Mouse (Mus musculus) mouse embryonic stem cell (cell line): ENCODE measurements around the gene Nrcam.

Experiments used
- in situ Hi-C, 2 experiments: fragments of 300-500 bp; cut with MboI; formaldehyde crosslinking; loops; 1 replicate in 1 of 2; 3 replicates in 1 of 2; pipeline ENCODE4 v1.14.3; 2019 to 2020; ENCODE audit warnings: low sequenced_read_pairs in 2 of 2, low pct_unique_long_range_greater_than_20kb in 1 of 2, mixed read lengths in 1 of 2; ENCODE audit not compliant: unreplicated experiment in 1 of 2

Gene Nrcam

DNA sequence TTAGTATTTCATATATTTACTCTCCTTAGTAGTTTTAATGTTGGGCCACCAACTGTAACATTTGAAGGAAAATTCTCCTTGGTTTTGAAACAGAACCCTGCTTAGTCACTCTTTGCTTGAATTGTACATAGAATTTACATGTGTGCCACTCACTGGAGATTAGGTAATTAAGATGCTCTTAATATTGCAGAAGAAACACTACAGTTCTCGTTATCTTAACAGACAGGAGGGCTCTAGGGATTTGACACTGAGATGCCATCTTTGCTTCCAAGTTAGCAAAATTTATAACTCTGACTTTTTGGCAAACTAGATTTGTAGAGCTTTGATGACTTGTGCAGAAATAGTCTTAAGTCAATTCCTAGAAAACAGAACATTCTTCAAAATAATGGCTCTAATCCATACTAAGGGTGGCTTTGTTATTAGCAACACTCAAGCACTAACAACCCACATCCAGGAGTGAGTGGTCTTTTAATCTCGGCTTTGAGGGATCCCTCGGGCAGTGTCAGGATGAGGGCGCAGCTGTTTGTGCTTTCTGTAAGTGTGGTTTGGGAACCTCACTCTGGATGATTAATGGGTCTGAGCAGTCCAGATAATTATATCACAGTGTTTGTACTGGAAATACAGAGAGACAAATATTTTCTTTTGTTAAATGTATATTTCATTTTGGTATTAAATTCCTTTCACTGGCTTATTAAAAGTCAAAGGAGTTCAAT is 93.6 kb downstream of the Nrcam start:
- in situ Hi-C loops: no loop called here

DNA sequence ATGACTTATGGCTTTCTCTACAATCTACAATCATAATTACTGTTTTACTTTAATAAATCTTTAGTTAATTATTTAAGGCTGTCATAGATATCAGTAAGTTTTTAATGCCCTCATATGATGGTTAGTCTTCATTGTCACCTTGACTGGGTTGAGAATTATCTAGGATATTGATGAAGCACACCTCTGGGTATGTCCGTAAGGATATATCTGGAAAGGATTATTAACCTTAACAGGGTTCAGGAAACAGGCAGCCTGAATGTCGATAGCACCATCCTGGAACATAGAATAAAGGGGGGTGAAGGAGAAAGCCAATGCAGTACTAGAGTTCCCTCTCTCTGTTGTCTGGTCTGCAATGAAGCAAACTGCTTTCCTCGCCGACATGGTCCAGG is 94.2 kb downstream of the Nrcam start:
- in situ Hi-C loops: no loop called here

DNA sequence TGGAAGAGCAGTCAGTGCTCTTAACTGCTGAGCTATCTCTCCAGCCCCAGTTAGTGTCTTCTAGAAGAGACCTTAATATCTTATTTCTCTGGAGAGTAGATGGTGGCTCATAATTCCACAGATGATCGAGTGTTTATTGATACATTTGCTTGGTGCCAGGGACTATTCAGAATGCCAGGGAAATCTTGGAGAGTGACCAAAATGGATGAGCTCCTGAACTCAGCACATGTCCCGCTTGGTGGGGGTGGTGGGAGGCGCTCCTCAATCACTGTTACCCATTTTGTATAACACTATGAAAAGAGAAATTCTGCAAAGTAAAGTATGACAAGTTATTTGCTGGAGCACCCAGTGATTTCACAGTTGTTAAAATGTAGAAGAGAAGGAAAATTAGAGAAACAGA is 95.3 kb downstream of the Nrcam start:
- in situ Hi-C loops: no loop called here

DNA sequence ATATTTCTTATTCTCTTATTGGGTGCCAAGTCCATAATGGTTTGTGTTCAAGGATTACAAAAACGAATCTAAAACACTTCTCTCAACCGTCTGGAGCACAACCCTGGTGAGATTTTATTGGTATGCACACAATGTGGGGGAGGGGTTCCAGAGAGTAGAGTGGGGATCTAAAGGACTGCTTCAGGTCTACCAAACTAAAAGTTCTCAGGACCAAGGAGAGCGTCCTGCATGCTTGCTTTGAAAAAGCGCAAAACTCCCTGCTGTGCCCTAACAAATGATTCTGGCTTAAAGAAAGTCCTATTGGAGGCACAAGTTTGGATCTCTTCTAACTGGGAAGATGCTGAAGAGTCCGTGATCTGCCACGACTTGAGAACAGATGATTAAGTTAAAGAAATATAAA is 96.4 kb downstream of the Nrcam start:
- in situ Hi-C loops: no loop called here

DNA sequence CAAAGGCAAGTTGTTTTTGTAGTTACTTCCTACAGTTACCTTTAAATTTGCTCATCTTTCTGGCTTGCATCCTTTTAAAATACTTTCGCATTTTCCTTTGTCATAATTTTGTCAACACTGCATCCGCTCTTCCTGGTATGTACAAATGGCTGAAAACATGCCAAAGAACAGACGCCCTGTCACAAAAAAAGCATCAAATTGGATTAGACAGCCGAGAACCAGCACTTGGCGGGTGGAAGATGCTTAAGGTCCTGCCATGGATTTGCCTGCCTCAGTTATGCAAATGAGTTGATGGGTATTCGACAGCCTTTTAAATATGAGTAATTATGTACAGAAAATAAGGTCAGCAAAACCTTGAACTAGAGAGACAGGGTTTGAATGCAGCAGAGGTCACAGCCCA is 101.7 kb downstream of the Nrcam start:
- in situ Hi-C loops: no loop called here

DNA sequence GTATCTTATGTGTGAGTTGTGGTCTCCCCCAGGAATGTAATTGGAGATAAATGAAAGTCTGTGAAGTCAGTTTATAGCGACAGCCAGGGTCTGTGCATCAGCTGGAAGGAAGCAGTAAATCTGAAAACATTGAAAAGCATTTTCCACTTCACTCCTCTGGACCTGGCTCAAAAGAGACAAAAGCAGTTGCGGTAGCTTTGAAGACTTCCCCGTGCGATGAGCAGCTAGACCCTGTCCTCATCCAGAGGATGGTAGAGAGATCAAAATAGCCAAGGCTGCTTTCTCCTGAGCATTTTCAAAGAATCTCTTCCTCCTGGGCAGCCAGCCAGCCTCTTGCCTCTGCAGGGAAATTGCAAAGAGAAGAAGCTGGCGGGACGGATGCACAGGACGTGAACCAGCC is 102.3 kb downstream of the Nrcam start:
- in situ Hi-C loops: no loop called here

DNA sequence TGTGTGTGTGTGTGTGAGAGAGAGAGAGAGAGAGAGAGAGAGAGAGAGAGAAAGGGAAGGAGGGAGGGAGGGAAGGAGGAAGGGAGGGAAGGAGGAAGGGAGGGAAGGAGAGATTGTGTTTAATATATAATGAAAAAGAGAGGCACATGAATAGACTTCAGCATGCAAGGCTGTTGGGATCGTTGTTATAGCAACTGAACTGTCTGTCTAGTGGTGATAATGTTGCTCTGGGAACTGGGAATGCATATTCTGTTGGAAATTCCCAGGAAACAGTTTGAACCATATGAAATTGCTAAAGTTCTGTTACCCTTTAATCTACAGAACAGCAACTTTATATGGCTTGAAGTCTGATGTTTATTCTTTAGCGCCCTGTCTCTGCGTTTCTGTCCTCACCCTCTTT is 104.0 kb downstream of the Nrcam start:
- in situ Hi-C loops: no loop called here

DNA sequence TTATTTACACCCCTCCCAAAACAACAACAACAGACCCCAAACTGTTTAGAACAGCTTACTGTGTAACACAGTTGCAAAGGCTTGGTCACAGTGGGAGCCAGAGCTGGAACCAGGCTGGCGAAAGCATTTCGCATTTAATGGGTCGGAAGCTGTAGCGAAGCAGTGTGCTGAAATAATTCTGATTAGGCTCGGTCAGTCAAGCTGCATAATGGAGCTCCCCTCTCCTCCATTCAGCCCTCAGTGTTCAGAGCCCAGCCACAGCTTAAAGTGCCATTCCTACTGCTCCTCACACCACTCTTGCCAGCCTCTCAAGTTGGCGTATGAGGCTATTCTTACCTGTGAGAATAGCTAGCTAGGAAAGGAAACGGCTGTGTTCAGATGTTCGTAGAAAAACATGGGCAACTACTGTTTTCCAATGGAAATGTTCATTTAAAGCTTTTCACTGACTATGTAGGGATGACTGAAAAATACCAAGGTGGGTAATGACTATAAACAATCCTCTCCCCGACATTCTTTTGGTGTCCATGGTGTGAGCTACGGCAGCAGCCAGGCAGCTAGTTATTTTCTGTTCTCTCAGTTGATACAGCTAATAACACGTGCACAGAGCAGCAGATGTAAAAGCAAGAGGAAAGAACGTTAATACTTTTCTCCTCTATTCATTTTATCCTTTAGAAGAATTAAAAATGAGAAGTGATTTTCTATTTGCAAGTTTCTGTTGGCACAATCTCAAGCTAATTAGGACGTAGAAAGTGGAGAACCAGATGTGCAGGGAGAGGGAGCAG is 108.6 kb downstream of the Nrcam start:
- in situ Hi-C loops: no loop called here

DNA sequence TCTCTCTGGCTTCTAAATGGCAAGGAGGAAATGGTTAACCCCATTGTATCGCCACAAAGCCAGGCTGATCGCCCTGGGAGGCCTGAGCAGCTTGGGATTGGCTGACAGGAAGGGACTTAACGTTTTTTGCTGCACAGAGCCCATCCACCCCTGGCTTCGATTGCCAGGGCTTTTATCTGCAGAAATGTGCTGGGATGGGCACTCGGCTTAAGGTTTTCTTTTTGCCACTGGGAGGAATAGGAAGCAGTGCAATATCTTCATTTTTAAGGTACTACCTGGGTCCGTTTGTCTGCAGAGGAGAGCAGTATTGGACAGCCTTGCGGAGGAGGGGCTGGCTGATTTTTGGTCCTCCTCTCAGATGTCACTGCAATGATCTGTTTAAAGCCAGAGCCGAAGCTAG is 110.2 kb downstream of the Nrcam start:
- in situ Hi-C loops: no loop called here

DNA sequence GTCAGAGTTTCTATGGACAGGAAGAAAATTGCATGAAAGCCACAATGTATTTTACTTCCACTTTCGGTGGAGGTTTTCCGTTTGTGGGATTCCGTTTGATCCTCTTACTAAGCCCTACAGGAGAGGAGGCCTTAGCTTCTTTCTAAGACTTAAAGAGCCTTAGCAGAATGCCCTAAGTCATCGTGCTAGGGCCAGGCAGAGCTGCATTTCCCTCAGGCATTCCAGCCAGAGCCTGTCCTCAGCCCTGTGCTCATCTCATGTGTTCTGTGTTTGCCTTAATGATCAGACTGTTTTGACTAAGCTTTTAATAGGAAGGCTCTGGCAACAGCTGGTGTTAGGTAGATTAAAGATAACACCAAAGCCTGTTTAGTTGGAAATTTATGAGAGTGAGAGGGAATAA is 111.5 kb downstream of the Nrcam start:
- in situ Hi-C loops: no loop called here

DNA sequence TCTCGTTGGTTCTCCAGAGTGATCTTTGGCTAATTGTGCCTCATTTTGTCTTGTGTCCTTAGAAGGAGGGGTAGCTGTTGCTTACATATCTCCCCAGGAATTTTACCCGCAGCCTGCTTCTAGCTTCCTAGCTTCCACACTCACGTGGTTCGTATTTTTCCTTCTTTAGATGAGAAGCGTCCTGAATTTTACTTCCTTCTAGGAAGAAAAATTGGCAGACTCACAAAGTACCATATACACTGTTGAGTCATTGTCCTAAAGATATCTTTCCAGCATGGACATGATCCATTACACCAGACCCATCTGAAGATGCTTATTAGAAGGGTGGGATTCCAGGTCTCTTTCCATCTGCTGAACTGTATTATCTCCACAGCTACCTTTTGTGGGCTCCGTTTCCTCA is 122.2 kb downstream of the Nrcam start:
- in situ Hi-C loops: loop anchor here in 1 of 2 experiments (10.0 kb wide), 1 partner anchor 64 kb away; no protein-coding TSS in a partner anchor

DNA sequence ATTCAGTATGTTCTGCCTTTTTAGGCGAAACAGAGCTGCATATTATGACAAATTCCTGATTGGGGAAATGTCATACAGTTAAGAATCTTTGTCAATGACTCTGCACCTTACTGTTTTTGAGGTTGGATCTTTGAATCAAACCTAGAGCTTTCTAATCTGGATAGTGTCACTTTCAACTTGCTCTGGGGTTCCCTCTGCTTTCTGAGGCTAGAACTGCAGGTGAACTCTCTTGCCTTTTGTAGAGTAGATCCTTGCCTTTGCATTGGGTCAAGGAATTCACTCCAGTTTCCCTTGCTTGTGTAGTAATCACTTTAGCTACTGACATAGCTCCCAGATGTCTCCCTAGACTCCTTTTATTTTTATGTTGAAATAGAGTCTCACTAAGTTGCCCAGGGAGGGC is 123.1 kb downstream of the Nrcam start:
- in situ Hi-C loops: loop anchor here in 1 of 2 experiments (10.0 kb wide), 1 partner anchor 63 kb away; no protein-coding TSS in a partner anchor

DNA sequence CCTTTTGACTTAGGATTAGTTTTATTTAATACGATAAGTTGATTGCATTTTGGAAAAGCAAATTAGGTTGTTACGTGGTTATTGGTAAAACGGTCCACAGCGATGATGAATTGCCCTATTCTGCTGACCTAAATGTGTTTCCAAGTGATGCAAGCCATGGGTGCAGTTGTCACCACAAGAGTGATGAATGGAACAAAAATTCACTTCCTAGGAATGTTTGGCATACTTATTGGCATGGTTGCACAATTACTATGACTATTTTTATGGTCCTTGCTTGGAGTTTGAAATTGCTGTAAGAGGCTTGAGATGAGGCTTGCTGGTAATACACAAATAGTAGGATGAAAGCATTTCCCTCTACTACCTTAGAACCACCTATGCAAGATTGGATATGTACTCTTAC is 125.1 kb downstream of the Nrcam start:
- in situ Hi-C loops: loop anchor here in 1 of 2 experiments (10.0 kb wide), 1 partner anchor 61 kb away; no protein-coding TSS in a partner anchor

DNA sequence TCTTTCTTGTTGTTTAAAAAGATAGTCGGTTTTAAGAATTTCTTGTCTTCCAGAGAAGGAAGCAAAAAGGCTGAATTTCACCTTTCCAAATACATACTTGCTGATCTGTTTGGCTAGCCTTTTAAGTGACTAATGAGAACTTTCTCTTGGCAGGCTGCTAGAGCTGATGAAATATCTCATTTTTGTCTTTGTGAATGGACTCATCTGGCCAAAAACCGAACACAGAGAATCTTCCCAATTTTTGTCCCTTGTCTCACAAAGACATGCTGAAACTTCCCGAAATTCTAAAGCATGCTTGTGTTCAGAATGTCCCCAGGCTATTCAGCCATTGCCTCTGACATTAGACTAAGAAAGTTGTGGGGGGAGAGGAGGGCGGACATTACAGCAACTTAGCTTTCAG is 129.3 kb downstream of the Nrcam start:
- in situ Hi-C loops: loop anchor here in 1 of 2 experiments (10.0 kb wide), 1 partner anchor 57 kb away; no protein-coding TSS in a partner anchor

DNA sequence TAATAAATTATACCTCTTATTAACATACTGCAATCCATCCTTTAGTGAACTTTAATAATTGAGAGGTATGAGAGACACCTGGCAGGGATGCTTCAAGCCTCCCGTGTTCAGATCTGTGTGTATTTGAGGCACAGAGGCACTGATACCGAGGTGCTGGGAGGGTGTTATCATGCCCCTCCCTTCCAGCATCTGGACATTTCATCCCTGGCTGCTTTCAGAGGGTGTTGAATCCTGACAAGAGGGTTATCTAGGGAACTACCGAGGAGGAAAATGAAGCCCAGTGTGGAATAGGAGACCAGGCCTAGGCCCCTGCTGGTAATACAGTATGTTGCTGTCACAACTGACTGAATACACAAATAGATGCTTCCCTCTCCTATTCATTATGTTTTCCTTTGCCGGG is 133.8 kb downstream of the Nrcam start:
- in situ Hi-C loops: no loop called here

DNA sequence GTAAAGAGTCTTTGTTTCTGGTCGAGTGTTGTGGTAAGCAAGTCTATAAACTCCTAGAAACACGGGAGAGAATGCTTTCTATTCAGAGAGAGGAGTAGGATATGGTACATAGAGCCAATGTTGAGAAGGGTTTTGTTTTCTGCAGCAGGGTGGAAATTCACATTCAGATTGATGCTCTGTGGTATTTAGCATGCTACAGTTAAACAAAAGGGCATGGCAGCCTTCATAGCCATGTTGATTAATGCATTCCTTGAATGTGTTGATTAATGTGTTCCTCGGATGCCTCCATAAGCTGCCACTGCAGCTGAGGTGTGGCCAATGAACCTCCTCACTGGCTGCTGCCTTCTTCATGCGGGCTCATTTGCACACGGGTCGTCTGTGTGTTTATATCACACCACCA is 134.3 kb downstream of the Nrcam start:
- in situ Hi-C loops: no loop called here

DNA sequence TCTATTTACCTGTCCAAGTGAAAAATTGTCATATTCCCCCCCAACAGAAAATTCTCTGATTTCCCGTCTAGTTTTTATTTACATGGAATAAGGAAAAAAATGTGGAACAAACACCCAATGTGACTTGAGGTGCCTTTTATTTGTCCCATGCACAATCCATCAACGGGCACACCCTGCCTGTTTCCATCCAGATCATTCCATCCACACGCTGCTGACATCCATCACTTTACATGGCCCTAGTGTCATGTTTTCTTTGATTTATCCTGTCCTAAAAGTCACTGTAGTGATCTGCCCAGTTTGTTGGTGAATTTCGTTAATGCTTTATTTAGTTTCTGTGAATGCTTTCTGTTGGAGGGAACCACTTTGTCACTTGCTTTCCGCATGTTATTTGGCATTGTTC is 142.4 kb downstream of the Nrcam start:
- in situ Hi-C loops: no loop called here

DNA sequence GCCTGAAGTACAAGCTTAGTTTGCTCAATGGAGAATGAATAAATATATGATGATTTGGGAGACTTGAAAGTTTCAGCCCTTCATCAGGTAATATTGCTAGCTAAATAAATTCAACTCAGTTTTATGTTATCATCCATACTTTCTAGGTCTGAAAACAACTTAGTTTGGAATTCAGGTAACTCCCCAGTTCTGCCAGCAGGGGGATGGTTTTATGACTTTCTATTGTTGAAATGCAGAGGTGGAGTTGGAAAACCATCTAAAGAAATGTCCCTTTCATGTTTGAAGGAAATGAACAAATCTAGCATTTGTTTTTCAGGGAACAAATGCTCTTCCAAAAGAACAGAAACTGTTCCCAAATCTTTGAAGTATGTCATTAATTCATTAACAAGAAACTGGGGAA is 146.7 kb downstream of the Nrcam start:
- in situ Hi-C loops: no loop called here

DNA sequence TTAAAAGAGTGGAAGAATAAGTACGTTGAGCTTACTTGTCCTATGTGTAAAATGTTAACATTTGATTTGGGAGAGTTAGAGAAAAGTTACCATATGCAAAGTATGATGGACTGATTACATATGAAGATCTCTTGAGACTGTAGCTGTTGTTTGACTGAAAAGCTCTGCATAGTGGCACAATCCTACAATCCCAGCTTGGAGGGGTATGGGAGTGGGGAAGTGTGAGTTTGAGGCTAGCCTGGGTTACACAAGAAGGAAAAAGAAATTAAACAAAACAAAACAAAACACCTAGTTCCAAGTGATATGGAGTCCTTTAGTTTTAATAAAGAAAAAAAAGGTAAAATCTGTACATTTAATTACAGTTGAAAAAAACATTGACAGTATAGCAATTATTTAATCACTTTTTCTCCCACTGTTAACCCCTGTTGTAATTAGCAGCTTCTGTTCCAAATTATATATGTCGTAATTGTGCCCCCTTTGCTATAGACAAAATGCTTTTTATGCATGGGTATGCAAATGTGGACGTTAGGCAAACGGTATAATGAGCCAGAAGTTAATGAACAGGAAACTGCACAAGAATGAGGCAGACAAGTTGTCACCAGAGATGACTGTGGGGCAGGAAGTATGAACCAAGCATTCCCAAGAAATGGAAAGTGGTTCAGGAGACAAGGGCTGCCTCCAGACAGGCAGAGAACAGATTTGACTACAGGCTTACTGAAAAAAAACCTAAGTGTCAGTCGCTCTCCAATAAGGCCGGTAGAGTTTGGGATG is 150.8 kb downstream of the Nrcam start:
- in situ Hi-C loops: no loop called here
